In the genomic region with DNA sequence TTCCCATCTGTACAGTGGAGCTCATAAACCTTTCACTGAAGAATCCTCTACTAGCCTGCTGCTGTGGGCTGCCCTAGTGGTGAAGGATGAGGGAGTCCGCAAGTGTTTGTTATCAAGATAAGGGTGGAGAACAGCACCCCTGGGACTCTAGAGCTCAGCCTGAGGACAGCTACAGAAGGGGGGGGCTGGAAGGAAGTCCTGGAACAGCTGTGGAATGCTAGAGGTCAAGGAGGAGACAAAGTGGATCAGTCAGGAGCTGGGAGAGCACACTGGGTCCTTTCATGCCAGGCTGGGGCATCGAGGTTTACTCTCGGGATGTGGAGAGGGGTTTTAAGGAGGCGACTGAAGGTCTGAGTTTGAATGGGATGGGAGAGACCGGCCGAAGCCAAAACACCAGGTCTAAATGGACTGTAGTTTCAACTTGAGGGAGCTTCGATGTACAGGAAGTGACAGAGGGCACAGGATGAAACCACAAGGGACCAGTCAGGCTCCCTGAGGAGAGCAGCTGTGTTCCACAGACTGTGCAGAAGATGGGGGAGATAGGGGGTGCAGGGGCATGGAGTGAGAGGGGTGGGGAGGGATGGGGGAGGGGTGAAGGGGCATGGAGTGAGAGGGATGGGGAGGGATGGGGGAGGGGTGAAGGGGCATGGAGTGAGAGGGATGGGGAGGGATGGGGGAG, we compare ENCODE assay signal across 10 mouse cellular contexts. TPM values are rescaled to one million over a fixed set of nuclear protein-coding genes. Genes with fewer than 3 reads are reported as not detected.
DNase-seq lines count a peak whose midpoint lies in the region; TF ChIP-seq lines count a peak whose summit lies in the region.
"Had no signal": no experiment of that assay in that cellular context is flagged by ENCODE, and none has a peak within 500 bp of the region (broad histone marks: within the 10 kb centered on the region; RNA-seq: fewer than 3 reads in every experiment).

No protein-coding gene starts in this region.

- peak overlapping the region; percentile 59 for H3K4me3 ChIP-seq in gastrocnemius, adult 2 months
- H3K4me3 ChIP-seq: midbrain, embryonic 12.5 days had no signal

- peak; percentile 39 for DNase-seq in gastrocnemius, adult 2 months
- no peak for DNase-seq in gastrocnemius, postnatal 10 days
- DNase-seq in testis, postnatal 10 days (ENCODE audit: low spot score): peak; percentile 41
- DNase-seq in testis, postnatal 14 days (ENCODE audit: low spot score): no peak
- DNase-seq in kidney, postnatal 14 days: peak; percentile 70
- no peak for DNase-seq in spleen, postnatal 36 days (ENCODE audit: low spot score in 2 of 2)
- DNase-seq in cerebellum, adult 11-12 months: no peak
- no peak for DNase-seq in urinary bladder, postnatal 36 days (ENCODE audit: low spot score in 2 of 2)
- DNase-seq: cerebellum, adult 9-10 months had no signal

- H3K27ac ChIP-seq in gastrocnemius, adult 2 months: peak overlapping the region; percentile 67
- H3K27ac ChIP-seq: midbrain, embryonic 12.5 days had no signal

- intact Hi-C loops in gastrocnemius, adult 2 months (cut with DNase I): loop anchor here (5.0 kb wide), 1 partner anchor 55 kb away; no protein-coding TSS in a partner anchor

- peak; percentile 25 for TF ChIP-seq CTCF in gastrocnemius, adult 2 months (IDR thresholded peaks at IDR 0.05)

RNA-seq across cellular contexts. Expression of gene Myl9, which starts 2.2 kb away (rescaled TPM):
- 10 to 100 TPM; 41.2 to 50.0 TPM for total RNA-seq in gastrocnemius, adult 2 months (2021)
- total RNA-seq in gastrocnemius, postnatal 10 days (2021): 100 to 1,000 TPM; 186 to 216 TPM

Comparison
In these comparisons a context has a peak if more than half of its experiments do, and no peak if none do; other contexts are left out.
1. DNase-seq: peak in gastrocnemius, adult 2 months (single experiment), testis, postnatal 10 days (single experiment) and kidney, postnatal 14 days (single experiment); none in gastrocnemius, postnatal 10 days (single experiment), testis, postnatal 14 days (single experiment), spleen, postnatal 36 days (0 of 2), cerebellum, adult 11-12 months (single experiment) and urinary bladder, postnatal 36 days (0 of 2).